Mouse (Mus musculus) megakaryocyte, embryonic 14.5 days (primary cell): ENCODE data around the gene Tshz2.

ENCODE experiments used
- FLI1 ChIP-seq: IDR thresholded peaks from 2 replicates; pipeline ENCODE4 v1.6.1; 2012; ENCODE audit warnings: low read length, inconsistent platforms, mixed read lengths
- GATA1 ChIP-seq: IDR thresholded peaks from 3 replicates; pipeline ENCODE4 v1.6.1; 2012; ENCODE audit warnings: mixed read lengths, low read length, inconsistent platforms, borderline replicate concordance

GRCm38 (mm10) chr2:169812055-169812454 is 179.2 kb downstream of the Tshz2 start:
- TF ChIP-seq GATA1 (no peak), FLI1 (no peak)
